Mouse (Mus musculus): ENCODE results near the gene Esyt3. TPM values are rescaled to one million over a fixed set of nuclear protein-coding genes. Genes with fewer than 3 reads are reported as not detected.
A peak's percentile ranks its signal among the peaks of the same experiment; 100 is the strongest.

Gene Esyt3
- polyA plus RNA-seq, 1 experiment from 2014 or later: 0.90 TPM

DNA sequence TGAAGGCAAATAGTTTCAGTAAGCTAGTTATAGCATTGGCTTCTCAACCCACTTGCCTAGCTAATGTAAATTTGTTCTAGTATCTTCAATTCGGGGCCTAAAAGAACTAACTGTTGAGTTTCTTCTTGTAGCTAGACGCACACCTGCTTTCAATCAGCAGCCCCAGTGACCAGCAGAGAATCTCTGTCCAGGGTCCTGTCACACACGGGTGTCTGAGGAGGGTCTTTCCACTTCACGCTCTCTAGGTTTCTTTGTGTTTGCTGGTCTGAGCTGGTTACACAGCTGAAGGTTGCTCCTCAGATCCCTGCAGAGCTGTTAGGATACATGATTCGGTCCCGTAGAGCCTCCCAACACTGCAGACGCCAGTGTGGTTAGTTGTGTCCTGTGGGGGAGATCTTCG is 4.7 kb upstream of the Esyt3 start:
- H3K36me3 ChIP-seq (ENCODE audit: control insufficient read depth, insufficient read depth, low read length): no peaks in the 10 kb centered on the region
- no peak overlapping the region for H3K4me2 ChIP-seq (ENCODE audit: low read depth, low read length)
- peaks cover 6% of the 10 kb centered on the region; the same call in 1 of the 2 replicates for H3K4me1 ChIP-seq (ENCODE audit: control insufficient read depth, insufficient read depth, low read length)
- no peak overlapping the region for H3K9ac ChIP-seq (ENCODE audit: low read length)
- H3K9me3 ChIP-seq (replicated peaks; ENCODE audit: control insufficient read depth, low read length): no peaks in the 10 kb centered on the region
- WGBS: 58% methylated on average over 8 of the region's 8 CpGs
- no peak overlapping the region for H3K27ac ChIP-seq (ENCODE audit: low read length)
- no peak for ATAC-seq (ENCODE audit: insufficient read depth, low FRiP score)
- peaks cover 12% of the 10 kb centered on the region for H3K27me3 ChIP-seq (ENCODE audit: control insufficient read depth, insufficient read depth, low read length)
- H3K4me3 ChIP-seq (replicated peaks; ENCODE audit: low read length): no peak overlapping the region

DNA sequence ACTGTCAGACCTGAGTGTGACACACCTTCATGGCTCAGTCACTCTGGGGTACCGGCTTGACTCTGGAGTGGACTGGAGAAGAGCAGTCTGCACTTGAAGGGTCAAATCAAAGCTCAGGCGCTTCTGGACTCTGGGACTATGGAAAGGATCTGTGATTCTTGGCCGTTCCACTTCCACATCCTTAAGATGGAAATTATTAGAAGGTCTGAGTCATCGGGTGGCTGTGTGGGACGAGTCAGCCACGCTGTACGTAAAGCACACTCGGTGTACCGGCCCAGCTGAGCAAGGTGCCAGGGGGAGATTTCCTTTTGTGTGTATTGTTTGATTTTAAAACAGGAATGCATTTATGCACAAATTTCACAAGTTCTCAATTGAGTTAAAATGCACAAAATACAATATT is 3.6 kb upstream of the Esyt3 start:
- no peaks in the 10 kb centered on the region for H3K36me3 ChIP-seq (ENCODE audit: control insufficient read depth, insufficient read depth, low read length)
- H3K9ac ChIP-seq (ENCODE audit: low read length): no peak overlapping the region
- peaks cover 16% of the 10 kb centered on the region; the same call in 1 of the 2 replicates for H3K4me1 ChIP-seq (ENCODE audit: control insufficient read depth, insufficient read depth, low read length)
- ATAC-seq (ENCODE audit: insufficient read depth, low FRiP score): no peak
- H3K27me3 ChIP-seq (ENCODE audit: control insufficient read depth, insufficient read depth, low read length): peaks cover 23% of the 10 kb centered on the region
- WGBS: 77% methylated on average over 9 of the region's 9 CpGs
- H3K4me2 ChIP-seq (ENCODE audit: low read depth, low read length): no peak overlapping the region
- H3K4me3 ChIP-seq (replicated peaks; ENCODE audit: low read length): no peak overlapping the region
- H3K27ac ChIP-seq (ENCODE audit: low read length): no peak overlapping the region
- H3K9me3 ChIP-seq (replicated peaks; ENCODE audit: control insufficient read depth, low read length): no peaks in the 10 kb centered on the region

DNA sequence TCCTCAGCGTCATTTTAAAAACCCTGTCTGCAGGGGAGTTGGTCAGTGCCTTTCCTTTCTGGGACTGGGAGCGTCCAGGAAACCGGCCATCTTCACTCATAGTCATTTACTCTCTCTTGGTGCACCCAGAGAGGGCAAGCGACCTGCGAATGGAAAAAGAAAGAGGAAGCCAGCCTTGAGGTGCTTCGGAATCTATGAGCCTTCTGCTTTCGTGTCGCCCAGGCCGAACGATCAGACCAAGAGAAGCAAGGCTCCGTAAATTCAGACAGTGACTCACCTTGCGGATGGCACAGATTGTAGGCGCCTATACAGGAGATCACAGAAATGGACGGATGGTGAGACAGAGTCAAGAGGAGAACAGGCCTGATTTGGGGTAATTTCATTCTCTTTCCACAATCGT is 655 bp upstream of the Esyt3 start:
- H3K4me3 ChIP-seq (replicated peaks; ENCODE audit: low read length): no peak overlapping the region
- H3K27ac ChIP-seq (ENCODE audit: low read length): no peak overlapping the region
- H3K4me1 ChIP-seq (ENCODE audit: control insufficient read depth, insufficient read depth, low read length): peaks cover 16% of the 10 kb centered on the region; the same call in 1 of the 2 replicates
- no peak overlapping the region for H3K9ac ChIP-seq (ENCODE audit: low read length)
- no peaks in the 10 kb centered on the region for H3K36me3 ChIP-seq (ENCODE audit: control insufficient read depth, insufficient read depth, low read length)
- H3K9me3 ChIP-seq (replicated peaks; ENCODE audit: control insufficient read depth, low read length): no peaks in the 10 kb centered on the region
- WGBS: 86% methylated on average over 15 of the region's 15 CpGs
- peaks cover 37% of the 10 kb centered on the region for H3K27me3 ChIP-seq (ENCODE audit: control insufficient read depth, insufficient read depth, low read length)
- ATAC-seq (ENCODE audit: insufficient read depth, low FRiP score): no peak
- no peak overlapping the region for H3K4me2 ChIP-seq (ENCODE audit: low read depth, low read length)

DNA sequence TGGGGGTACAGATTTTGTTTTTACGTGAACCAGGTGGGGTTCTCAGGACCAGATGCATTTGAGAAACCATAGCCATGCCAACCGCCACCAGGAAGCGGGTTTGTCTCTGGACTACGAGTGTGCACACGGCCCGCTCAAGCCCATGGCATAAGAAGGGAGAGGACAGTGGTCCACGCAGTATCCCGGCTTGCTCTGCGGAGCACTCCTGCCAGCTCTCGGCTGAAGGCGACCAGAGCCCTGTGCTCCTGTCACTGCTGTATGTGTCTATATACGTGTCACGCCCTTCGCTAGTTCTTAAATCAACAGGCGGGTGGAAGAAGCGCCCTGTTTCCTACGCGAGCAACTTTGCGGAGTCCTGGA is 816 bp downstream of the Esyt3 start:
- Histone ChIP-seq H3K4me2 (ENCODE audit: low read depth, low read length) (peak overlapping the region; percentile 93), H3K27me3 (ENCODE audit: control insufficient read depth, insufficient read depth, low read length) (peaks cover 37% of the 10 kb centered on the region), H3K9ac (ENCODE audit: low read length) (peak overlapping the region; percentile 62), H3K4me3 (replicated peaks; ENCODE audit: low read length) (peak overlapping the region; percentile 50), H3K4me1 (ENCODE audit: control insufficient read depth, insufficient read depth, low read length) (peaks cover 16% of the 10 kb centered on the region; the same call in 1 of the 2 replicates), H3K36me3 (ENCODE audit: control insufficient read depth, insufficient read depth, low read length) (no peaks in the 10 kb centered on the region), H3K9me3 (replicated peaks; ENCODE audit: control insufficient read depth, low read length) (no peaks in the 10 kb centered on the region), H3K27ac (ENCODE audit: low read length) (no peak overlapping the region)
- no peak for ATAC-seq (ENCODE audit: insufficient read depth, low FRiP score)
- 4% methylated on average over 19 of the region's 19 CpGs for WGBS

DNA sequence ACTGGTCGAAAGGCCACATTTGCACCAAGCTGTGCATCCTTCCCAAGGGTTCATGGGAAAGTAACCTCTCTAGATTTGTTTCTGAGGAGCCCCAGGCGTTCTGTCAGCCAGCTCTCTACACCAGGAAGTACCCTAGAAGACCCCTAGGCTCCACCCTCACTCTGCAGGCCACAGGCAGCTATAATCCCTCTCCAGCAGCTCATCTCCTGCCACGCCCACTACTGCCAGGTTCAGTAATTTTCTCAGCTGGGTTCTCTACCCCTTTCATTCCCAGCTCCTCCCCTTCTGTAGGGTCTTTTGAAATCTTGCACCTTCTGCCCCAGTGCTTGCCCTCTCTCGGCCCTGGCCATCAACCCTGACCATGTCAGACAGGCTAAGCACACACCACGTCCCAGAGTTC is 2.4 kb downstream of the Esyt3 start:
- H3K4me1 ChIP-seq (ENCODE audit: control insufficient read depth, insufficient read depth, low read length): peaks cover 16% of the 10 kb centered on the region; the same call in 1 of the 2 replicates
- peaks cover 37% of the 10 kb centered on the region for H3K27me3 ChIP-seq (ENCODE audit: control insufficient read depth, insufficient read depth, low read length)
- H3K9ac ChIP-seq (ENCODE audit: low read length): no peak overlapping the region
- ATAC-seq (ENCODE audit: insufficient read depth, low FRiP score): no peak
- no peaks in the 10 kb centered on the region for H3K36me3 ChIP-seq (ENCODE audit: control insufficient read depth, insufficient read depth, low read length)
- H3K4me3 ChIP-seq (replicated peaks; ENCODE audit: low read length): no peak overlapping the region
- H3K9me3 ChIP-seq (replicated peaks; ENCODE audit: control insufficient read depth, low read length): no peaks in the 10 kb centered on the region
- H3K4me2 ChIP-seq (ENCODE audit: low read depth, low read length): no peak overlapping the region
- 56% methylated on average over 5 of the region's 5 CpGs for WGBS
- H3K27ac ChIP-seq (ENCODE audit: low read length): no peak overlapping the region

DNA sequence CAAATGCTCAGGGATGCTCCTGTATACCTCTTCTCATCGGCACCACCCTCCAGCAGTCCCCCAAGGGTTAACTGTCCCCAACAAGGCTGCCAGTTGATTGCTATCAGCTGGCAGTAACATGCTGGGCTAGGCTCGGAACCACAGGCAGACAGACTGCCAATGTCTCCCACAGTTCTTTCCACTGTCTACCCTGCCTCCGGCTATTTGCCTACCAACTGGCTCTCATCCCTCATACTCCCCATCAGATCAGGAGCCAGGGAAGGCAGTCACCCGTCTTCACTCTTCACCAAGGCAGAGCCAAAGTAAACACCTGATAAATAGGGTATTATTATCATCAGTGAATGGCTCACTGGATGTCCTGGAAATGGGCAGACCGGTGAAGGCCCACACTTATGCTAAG is 3.6 kb downstream of the Esyt3 start:
- H3K9ac ChIP-seq (ENCODE audit: low read length): no peak overlapping the region
- peaks cover 16% of the 10 kb centered on the region; the same call in 1 of the 2 replicates for H3K4me1 ChIP-seq (ENCODE audit: control insufficient read depth, insufficient read depth, low read length)
- no peak overlapping the region for H3K4me3 ChIP-seq (replicated peaks; ENCODE audit: low read length)
- peaks cover 37% of the 10 kb centered on the region for H3K27me3 ChIP-seq (ENCODE audit: control insufficient read depth, insufficient read depth, low read length)
- no peak for ATAC-seq (ENCODE audit: insufficient read depth, low FRiP score)
- H3K4me2 ChIP-seq (ENCODE audit: low read depth, low read length): no peak overlapping the region
- H3K27ac ChIP-seq (ENCODE audit: low read length): no peak overlapping the region
- H3K36me3 ChIP-seq (ENCODE audit: control insufficient read depth, insufficient read depth, low read length): no peaks in the 10 kb centered on the region
- no peaks in the 10 kb centered on the region for H3K9me3 ChIP-seq (replicated peaks; ENCODE audit: control insufficient read depth, low read length)
- WGBS: 67% methylated on average over 5 of the region's 5 CpGs

DNA sequence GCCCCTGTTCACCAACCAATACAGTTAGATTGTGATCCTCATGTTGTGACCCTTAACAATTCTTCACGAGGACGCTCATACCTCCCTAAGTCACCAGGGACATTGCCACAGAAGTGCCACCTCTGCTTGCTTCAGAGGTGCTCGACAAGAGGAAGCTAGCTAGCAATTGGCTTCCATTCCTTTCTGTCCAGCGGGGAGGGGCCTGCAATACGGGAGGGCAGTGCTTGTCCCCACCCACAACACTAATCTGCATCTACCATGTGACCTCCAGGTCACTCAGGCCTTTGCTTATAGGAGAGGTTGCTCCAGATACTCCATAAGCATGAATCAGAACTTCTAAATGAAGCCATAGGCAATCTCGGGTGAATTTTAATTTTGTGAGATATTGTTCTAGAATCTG is 5.0 kb downstream of the Esyt3 start:
- no peak overlapping the region for H3K4me3 ChIP-seq (replicated peaks; ENCODE audit: low read length)
- no peaks in the 10 kb centered on the region for H3K9me3 ChIP-seq (replicated peaks; ENCODE audit: control insufficient read depth, low read length)
- H3K4me1 ChIP-seq (ENCODE audit: control insufficient read depth, insufficient read depth, low read length): peaks cover 13% of the 10 kb centered on the region; the same call in 1 of the 2 replicates
- H3K27me3 ChIP-seq (ENCODE audit: control insufficient read depth, insufficient read depth, low read length): peaks cover 26% of the 10 kb centered on the region
- no peaks in the 10 kb centered on the region for H3K36me3 ChIP-seq (ENCODE audit: control insufficient read depth, insufficient read depth, low read length)
- H3K9ac ChIP-seq (ENCODE audit: low read length): no peak overlapping the region
- no peak overlapping the region for H3K4me2 ChIP-seq (ENCODE audit: low read depth, low read length)
- H3K27ac ChIP-seq (ENCODE audit: low read length): no peak overlapping the region
- ATAC-seq (ENCODE audit: insufficient read depth, low FRiP score): no peak
- 68% methylated on average over 6 of the region's 6 CpGs for WGBS

DNA sequence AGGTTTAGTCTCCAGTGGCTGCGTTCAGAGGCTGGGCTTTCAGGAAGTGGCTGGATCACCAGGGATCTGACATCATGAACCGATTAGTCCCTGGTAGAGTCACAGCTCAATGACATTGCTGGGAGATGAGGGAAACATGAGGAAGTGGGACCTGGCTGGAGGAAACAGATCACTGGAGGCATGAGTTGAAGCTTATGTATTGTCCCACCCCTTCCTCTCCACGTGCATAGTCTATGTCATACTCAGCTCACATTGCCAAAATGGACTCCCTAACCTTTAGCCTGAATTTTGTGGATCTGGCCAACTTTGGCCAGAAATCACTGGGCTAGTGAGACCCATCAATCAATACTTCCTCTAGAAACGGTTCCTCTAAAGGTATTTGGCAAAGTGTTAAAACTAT is 5.4 kb downstream of the Esyt3 start:
- no peaks in the 10 kb centered on the region for H3K9me3 ChIP-seq (replicated peaks; ENCODE audit: control insufficient read depth, low read length)
- no peak overlapping the region for H3K4me2 ChIP-seq (ENCODE audit: low read depth, low read length)
- H3K4me1 ChIP-seq (ENCODE audit: control insufficient read depth, insufficient read depth, low read length): peaks cover 8% of the 10 kb centered on the region; the same call in 1 of the 2 replicates
- H3K4me3 ChIP-seq (replicated peaks; ENCODE audit: low read length): no peak overlapping the region
- no peak overlapping the region for H3K27ac ChIP-seq (ENCODE audit: low read length)
- no peak overlapping the region for H3K9ac ChIP-seq (ENCODE audit: low read length)
- H3K27me3 ChIP-seq (ENCODE audit: control insufficient read depth, insufficient read depth, low read length): peaks cover 24% of the 10 kb centered on the region
- H3K36me3 ChIP-seq (ENCODE audit: control insufficient read depth, insufficient read depth, low read length): no peaks in the 10 kb centered on the region
- 68% methylated on average over 4 of the region's 4 CpGs for whole genome bisulfite sequencing
- no peak for ATAC-seq (ENCODE audit: insufficient read depth, low FRiP score)

DNA sequence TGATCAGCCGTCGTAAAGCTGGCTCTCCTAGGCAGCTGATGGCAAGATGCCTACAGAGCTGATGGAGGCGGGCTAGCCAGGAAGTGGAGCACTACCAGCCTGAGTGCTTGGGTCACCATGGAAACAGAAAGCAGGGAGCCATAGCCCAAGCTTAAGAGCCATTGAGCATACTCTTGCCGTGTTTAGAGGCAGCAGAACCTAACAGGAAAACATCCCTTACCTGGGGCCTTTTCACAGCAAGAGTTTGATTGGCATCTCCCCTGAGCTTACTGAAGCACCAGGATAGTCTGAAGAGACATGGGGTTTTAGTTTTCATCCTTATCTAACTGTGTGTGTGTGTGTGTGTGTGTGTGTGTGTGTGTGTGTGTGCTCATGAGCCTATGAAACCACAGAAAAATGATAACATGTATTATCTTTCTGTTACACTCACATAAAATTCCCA is 13.0 kb downstream of the Esyt3 start:
- Histone ChIP-seq H3K27me3 (ENCODE audit: control insufficient read depth, insufficient read depth, low read length) (no peaks in the 10 kb centered on the region), H3K9me3 (replicated peaks; ENCODE audit: control insufficient read depth, low read length) (no peaks in the 10 kb centered on the region), H3K36me3 (ENCODE audit: control insufficient read depth, insufficient read depth, low read length) (no peaks in the 10 kb centered on the region), H3K4me2 (ENCODE audit: low read depth, low read length) (no peak overlapping the region), H3K27ac (ENCODE audit: low read length) (no peak overlapping the region), H3K4me3 (replicated peaks; ENCODE audit: low read length) (no peak overlapping the region), H3K9ac (ENCODE audit: low read length) (no peak overlapping the region), H3K4me1 (ENCODE audit: control insufficient read depth, insufficient read depth, low read length) (no peaks in the 10 kb centered on the region)
- ATAC-seq (ENCODE audit: insufficient read depth, low FRiP score): no peak
- 34% methylated on average over 4 of the region's 4 CpGs for WGBS

DNA sequence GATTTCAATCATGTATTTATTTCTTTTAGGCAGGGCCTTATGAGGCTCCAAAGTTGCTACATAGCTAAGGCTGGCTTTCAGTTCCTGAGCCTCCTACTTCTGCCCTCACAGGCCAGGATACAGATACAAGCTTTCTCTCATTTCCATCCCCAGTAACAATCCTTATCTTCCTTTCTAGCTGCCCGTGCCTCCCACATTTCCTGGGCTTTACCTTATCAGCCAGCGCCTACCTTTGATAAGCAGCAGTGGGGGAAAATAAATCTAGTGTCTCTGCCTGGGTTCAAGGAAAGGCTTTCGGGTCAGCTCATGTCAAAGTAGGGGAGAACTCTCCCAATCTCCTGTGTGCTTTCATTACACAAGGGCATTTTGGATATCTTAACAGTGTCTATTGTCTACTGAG is 16.8 kb downstream of the Esyt3 start:
- ATAC-seq (ENCODE audit: insufficient read depth, low FRiP score): no peak
- Histone ChIP-seq H3K4me2 (ENCODE audit: low read depth, low read length) (no peak overlapping the region), H3K4me3 (replicated peaks; ENCODE audit: low read length) (no peak overlapping the region), H3K27ac (ENCODE audit: low read length) (no peak overlapping the region), H3K27me3 (ENCODE audit: control insufficient read depth, insufficient read depth, low read length) (no peaks in the 10 kb centered on the region), H3K36me3 (ENCODE audit: control insufficient read depth, insufficient read depth, low read length) (no peaks in the 10 kb centered on the region), H3K9ac (ENCODE audit: low read length) (no peak overlapping the region), H3K4me1 (ENCODE audit: control insufficient read depth, insufficient read depth, low read length) (no peaks in the 10 kb centered on the region), H3K9me3 (replicated peaks; ENCODE audit: control insufficient read depth, low read length) (no peaks in the 10 kb centered on the region)
- WGBS: 39% methylated on average over 3 of the region's 3 CpGs

All from stomach, embryonic 16.5 days (tissue).